Mouse (Mus musculus) neural tube, embryonic 11.5 days (tissue): Measurements from ENCODE around the gene Ryr1. TPM values are rescaled to one million over a fixed set of nuclear protein-coding genes. Genes with fewer than 3 reads are reported as not detected.
A peak's percentile ranks its signal among the peaks of the same experiment; 100 is the strongest.

Source experiments
- ATAC-seq: fragments of 200-750 bp; cut with Nextera tagmentation; 2 replicates; pipeline ENCODE4 v1.8.0; 2017; ENCODE audit warnings: moderate number of reproducible peaks, mild to moderate bottlenecking, moderate TSS enrichment, moderate library complexity; ENCODE audit not compliant: insufficient read depth, low FRiP score, low TSS enrichment
- DNase-seq: peaks from one replicate; pipeline ENCODE4 v3.0.0-alpha.2; 2015; ENCODE audit warnings: low spot score
- H3K27ac ChIP-seq: fragments of 300-500 bp; sonication (generic); 2 replicates; pipeline ENCODE4 v1.5.1; 2014; ENCODE audit warnings: low read depth, mild to moderate bottlenecking, low read length
- H3K27me3 ChIP-seq: fragments of 300-500 bp; sonication (generic); 2 replicates; pipeline ENCODE4 v1.6.1; 2014; ENCODE audit warnings: mild to moderate bottlenecking, low read length, mixed read lengths; ENCODE audit not compliant: control insufficient read depth, insufficient read depth
- H3K36me3 ChIP-seq: fragments of 300-500 bp; sonication (generic); 2 replicates; pipeline ENCODE4 v1.6.1; 2014; ENCODE audit warnings: mild to moderate bottlenecking, low read length, moderate library complexity, mixed read lengths; ENCODE audit not compliant: control insufficient read depth, insufficient read depth
- H3K4me1 ChIP-seq: fragments of 300-500 bp; sonication (generic); 2 replicates; pipeline ENCODE4 v1.6.1; 2014; ENCODE audit warnings: low read length, mixed read lengths; ENCODE audit not compliant: control insufficient read depth, insufficient read depth
- H3K4me2 ChIP-seq: fragments of 300-500 bp; sonication (generic); 2 replicates; pipeline ENCODE4 v1.6.1; 2014; ENCODE audit warnings: low read depth, mild to moderate bottlenecking, moderate library complexity
- H3K4me3 ChIP-seq: fragments of 300-500 bp; sonication (generic); 2 replicates; pipeline ENCODE4 v1.5.1; 2014; ENCODE audit warnings: low read depth, low read length
- H3K9ac ChIP-seq: fragments of 300-500 bp; sonication (generic); 2 replicates; pipeline ENCODE4 v1.6.1; 2014; ENCODE audit warnings: mild to moderate bottlenecking, low read length
- H3K9me3 ChIP-seq: fragments of 300-500 bp; sonication (generic); 2 replicates; pipeline ENCODE4 v1.6.1; 2016; ENCODE audit warnings: low read length; ENCODE audit not compliant: control insufficient read depth
- WGBS: fragments of 180-500 bp; shearing (Covaris S2); extraction: QIAGEN DNeasy Blood & Tissue Kit; methylation state at CpG from one replicate; pipeline ENCODE4 v1.1.7; 2014; 5-methylcytosine and 5-hydroxymethylcytosine counted together
- polyA plus RNA-seq: library from polyadenylated mRNA; unstranded; fragments of >200 nt; fragmentation: Nextera tagmentation; extraction: Ambion mirVana; gene quantifications from 2 replicates; pipeline ENCODE4 v1.2.1, GENCODE M21; 2014

Gene Ryr1
- polyA plus RNA-seq: 2.0 and 2.2 TPM in 2 replicates

DNA sequence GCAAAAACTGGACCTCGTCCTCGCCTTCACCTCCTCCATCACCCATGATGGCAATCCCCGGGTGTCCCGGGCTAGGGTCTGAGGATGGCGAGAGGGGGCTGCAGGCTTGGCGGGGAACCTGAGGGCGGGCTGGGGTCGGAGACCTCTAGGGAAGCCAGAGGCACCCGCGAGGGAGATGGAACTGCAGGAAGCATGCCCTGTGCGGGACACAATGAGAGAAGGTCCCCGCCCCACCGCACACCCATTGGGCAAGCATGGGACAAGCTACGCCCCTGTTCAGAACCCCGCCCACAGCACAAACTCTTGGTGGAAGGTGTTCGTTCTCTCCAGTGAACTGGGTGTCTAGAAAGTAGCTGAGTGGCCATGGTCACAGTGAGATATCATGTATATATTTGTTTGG, at the start of gene Ryr1:
Gene Ryr1, minus strand, starts transcription at position 210 of the 400 bp plus-strand sequence.
- Histone ChIP-seq H3K36me3 (no peaks in the 10 kb centered on the region), H3K4me1 (peaks cover 3% of the 10 kb centered on the region; the same call in 1 of the 2 replicates), H3K27ac (no peak within 1 kb of the TSS), H3K9me3 (no peaks in the 10 kb centered on the region), H3K4me3 (peak within 1 kb of the TSS; percentile 32), H3K27me3 (no peaks in the 10 kb centered on the region), H3K4me2 (peak within 1 kb of the TSS; percentile 68), H3K9ac (peak within 1 kb of the TSS; percentile 37)
- ATAC-seq (peak; percentile 73; the same call in 1 of the 2 replicates), DNase-seq (peak; percentile 77)
- 0% methylated on average over 14 of the region's 16 CpGs for WGBS

DNA sequence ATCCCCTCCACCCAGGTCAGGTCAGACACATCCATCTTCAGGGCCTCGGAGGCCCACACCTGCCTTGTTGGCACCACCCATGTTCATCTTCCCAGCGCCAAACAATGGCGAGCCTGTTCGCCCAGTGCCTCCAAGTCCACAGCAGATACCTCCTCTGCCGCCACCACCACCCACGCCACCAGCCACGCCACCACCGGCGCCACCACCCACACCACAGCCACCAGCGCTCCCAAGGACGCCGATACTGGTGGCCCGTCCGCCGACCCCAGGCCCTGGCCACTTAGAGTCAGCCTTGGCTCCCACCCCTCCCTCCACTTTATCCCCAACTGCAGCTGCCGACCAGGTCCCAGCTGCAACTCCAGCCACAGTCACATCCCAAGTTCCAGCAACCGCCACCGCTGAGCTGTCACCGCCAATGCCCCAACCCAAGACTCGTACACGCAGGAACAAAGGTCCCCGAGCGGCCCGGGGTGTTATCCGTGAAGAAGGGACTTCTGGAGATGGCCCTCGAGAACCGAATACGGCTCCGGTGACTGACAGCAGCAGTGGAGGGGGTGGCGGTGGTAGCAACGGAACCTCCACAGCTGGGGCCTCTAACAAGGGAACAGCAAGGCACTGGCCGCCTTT, 47.5 kb upstream of the Ryr1 start:
- H3K27me3 ChIP-seq: peaks cover 36% of the 10 kb centered on the region
- H3K4me2 ChIP-seq: no peak overlapping the region
- H3K4me1 ChIP-seq: peaks cover 16% of the 10 kb centered on the region
- peaks cover 19% of the 10 kb centered on the region for H3K36me3 ChIP-seq
- peak overlapping the region; percentile 10; the same call in 1 of the 2 replicates for H3K4me3 ChIP-seq
- H3K9me3 ChIP-seq: no peaks in the 10 kb centered on the region
- no peak overlapping the region for H3K9ac ChIP-seq
- DNase-seq (no peak), ATAC-seq (no peak)
- no peak overlapping the region for H3K27ac ChIP-seq
- WGBS: 29% methylated on average over 28 of the region's 32 CpGs

GRCm38 (mm10) chr7:29171562-29172097, 46.7 kb upstream of the Ryr1 start:
- Histone ChIP-seq H3K9ac (peak overlapping the region; percentile 5; the same call in 1 of the 2 replicates), H3K4me3 (peak overlapping the region; percentile 60), H3K27me3 (peaks cover 39% of the 10 kb centered on the region), H3K4me1 (peaks cover 16% of the 10 kb centered on the region), H3K9me3 (no peaks in the 10 kb centered on the region), H3K4me2 (peak overlapping the region; percentile 67), H3K36me3 (peaks cover 19% of the 10 kb centered on the region), H3K27ac (no peak overlapping the region)
- DNase-seq: no peak
- no peak for ATAC-seq
- 6% methylated on average over 34 of the region's 34 CpGs for WGBS

DNA sequence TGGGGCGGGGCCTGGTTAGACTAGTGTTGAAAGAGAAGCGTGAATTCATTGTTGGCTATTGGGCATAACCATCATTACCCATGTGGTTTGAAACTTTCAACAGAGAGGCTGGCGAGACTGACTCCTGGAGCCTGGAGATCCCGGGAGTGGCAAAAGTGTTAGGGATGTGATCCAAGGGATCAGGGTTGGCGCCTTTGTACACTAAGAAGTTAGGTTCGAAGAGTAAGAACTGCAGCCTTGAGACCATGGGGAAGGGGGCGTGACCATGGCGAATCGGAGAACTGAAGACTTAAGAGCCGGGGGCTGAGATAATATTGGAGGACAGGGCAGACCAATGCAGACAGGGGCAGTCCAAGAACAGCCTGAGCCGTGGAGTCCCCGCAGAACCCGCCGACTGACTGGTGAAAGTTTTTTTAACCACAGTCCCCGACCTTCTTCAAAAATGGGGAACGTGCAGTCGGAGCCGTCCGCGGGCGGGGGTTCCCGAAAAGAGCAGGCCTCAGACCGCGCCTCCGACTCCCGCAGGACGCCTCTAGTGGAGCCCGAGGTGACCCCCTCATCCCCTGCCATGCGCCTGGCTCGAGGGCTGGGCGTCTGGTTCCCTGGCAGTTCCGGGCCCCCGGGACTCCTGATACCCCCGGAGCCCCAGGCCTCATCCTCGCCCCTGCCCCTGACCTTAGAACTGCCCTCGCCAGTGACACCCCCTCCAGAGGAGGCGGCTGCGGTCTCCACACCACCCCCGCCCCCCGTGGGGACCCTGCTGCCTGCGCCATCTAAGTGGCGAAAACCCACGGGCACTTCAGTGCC, 46.0 kb upstream of the Ryr1 start:
- H3K9ac ChIP-seq: peak overlapping the region; percentile 5; the same call in 1 of the 2 replicates
- peak overlapping the region; percentile 67 for H3K4me2 ChIP-seq
- DNase-seq: peak; percentile 52
- peaks cover 16% of the 10 kb centered on the region for H3K4me1 ChIP-seq
- no peak overlapping the region for H3K27ac ChIP-seq
- H3K36me3 ChIP-seq: peaks cover 18% of the 10 kb centered on the region
- H3K27me3 ChIP-seq: peaks cover 39% of the 10 kb centered on the region
- no peaks in the 10 kb centered on the region for H3K9me3 ChIP-seq
- peak overlapping the region; percentile 60 for H3K4me3 ChIP-seq
- 1% methylated on average over 43 of the region's 43 CpGs for WGBS
- ATAC-seq: no peak

DNA sequence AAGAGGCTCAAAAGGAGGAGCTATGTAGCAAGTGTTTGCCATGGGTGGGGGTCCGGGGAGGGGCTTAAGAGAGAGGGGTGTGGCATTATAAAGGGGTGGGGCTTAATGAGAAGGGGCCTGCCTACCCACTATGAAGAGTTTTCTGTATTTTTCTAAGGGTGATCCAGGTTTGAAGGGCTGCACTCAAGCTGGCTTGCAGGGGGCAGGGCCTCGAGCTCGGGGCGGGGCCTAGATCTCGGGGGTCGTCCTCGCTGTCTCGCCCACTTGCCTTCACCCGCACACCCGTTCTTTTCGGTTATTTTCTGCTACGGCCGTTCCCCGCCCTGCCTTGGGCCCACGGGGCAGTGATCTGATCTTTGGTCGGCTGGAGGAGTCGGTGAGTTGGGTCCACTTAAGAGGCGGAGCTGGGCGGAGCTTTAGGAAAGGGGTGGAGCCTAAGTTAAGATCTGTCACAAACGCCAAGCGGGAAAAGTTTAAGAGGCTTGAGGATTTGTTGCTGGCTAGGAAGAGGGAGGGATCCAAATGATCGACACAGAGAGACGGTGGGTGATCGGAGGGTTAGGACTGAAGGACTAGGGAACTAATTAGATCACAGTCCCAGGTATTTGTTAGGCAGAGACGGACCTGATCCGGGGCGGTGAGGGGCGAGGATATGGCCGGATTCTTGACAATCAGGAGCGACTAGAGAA, 45.2 kb upstream of the Ryr1 start, which contains the start of the genes Ggn and Spred3:
Gene Ggn, plus strand, starts transcription at position 145 of the 689 bp plus-strand sequence.
Gene Spred3, minus strand, starts transcription at position 346 of the 689 bp plus-strand sequence.
- peak within 1 kb of the TSS; percentile 74 for H3K27ac ChIP-seq
- H3K4me1 ChIP-seq: peaks cover 16% of the 10 kb centered on the region
- peak within 1 kb of the TSS; percentile 67 for H3K4me2 ChIP-seq
- peak within 1 kb of the TSS; percentile 60 for H3K4me3 ChIP-seq
- H3K9ac ChIP-seq: peak within 1 kb of the TSS; percentile 68
- H3K9me3 ChIP-seq: no peaks in the 10 kb centered on the region
- H3K27me3 ChIP-seq: peaks cover 39% of the 10 kb centered on the region
- ATAC-seq: peak; percentile 22
- peaks cover 15% of the 10 kb centered on the region for H3K36me3 ChIP-seq
- DNase-seq: peak; percentile 71
- under 1% methylated on average over 30 of the region's 30 CpGs for WGBS

GRCm38 (mm10) chr7:29169231-29170065, 44.5 kb upstream of the Ryr1 start:
- peak; percentile 88 for DNase-seq
- H3K9me3 ChIP-seq: no peaks in the 10 kb centered on the region
- H3K27me3 ChIP-seq: peaks cover 38% of the 10 kb centered on the region
- peak overlapping the region; percentile 67 for H3K4me2 ChIP-seq
- peaks cover 16% of the 10 kb centered on the region for H3K4me1 ChIP-seq
- ATAC-seq: peak; percentile 77
- peak overlapping the region; percentile 74 for H3K27ac ChIP-seq
- peak overlapping the region; percentile 60 for H3K4me3 ChIP-seq
- WGBS: under 1% methylated on average over 31 of the region's 39 CpGs
- peak overlapping the region; percentile 68 for H3K9ac ChIP-seq
- peaks cover 7% of the 10 kb centered on the region for H3K36me3 ChIP-seq

DNA sequence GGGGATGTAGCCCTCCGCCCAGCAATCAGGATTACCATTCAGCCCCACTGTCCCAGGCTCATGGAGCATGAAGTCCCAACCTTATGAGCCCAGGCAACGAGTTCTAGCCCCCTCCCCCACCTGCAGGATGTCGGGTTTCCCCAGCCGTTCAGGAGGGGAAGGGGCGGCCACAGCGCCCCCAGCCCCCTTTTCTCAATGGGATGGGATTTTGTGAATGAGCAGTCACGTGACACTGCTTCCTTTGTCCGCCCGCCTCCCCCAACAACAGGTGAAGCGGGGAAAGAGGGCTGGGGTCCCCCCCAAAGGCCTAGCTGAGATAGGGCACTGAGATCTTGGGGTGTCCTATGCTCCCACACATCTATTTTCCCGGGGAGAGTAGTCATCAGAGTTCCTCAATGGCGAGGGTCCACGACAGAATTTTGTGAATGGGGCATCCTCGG, 43.8 kb upstream of the Ryr1 start:
- H3K4me3 ChIP-seq: peak overlapping the region; percentile 60
- no peaks in the 10 kb centered on the region for H3K9me3 ChIP-seq
- H3K4me1 ChIP-seq: peaks cover 16% of the 10 kb centered on the region
- H3K4me2 ChIP-seq: peak overlapping the region; percentile 67
- WGBS: under 1% methylated on average over 14 of the region's 14 CpGs
- H3K27me3 ChIP-seq: peaks cover 34% of the 10 kb centered on the region
- DNase-seq (peak; percentile 67), ATAC-seq (0 out of 2 replicates have a peak, but pooled peaks have one; percentile 1)
- peaks cover 3% of the 10 kb centered on the region; the same call in 1 of the 2 replicates for H3K36me3 ChIP-seq
- H3K27ac ChIP-seq: peak overlapping the region; percentile 74
- H3K9ac ChIP-seq: peak overlapping the region; percentile 68
